19 mouse cellular contexts compared by ENCODE assay signal in genomic region chr5:133130316-133130715, GRCm38 (mm10).
"Had no signal": no experiment of that assay in that cellular context is flagged by ENCODE, and none has a peak within 500 bp of the region (broad histone marks: within the 10 kb centered on the region; RNA-seq: fewer than 3 reads in every experiment).

No protein-coding gene starts in this region.

- H3K27me3 ChIP-seq: limb, embryonic 12.5 days; limb, embryonic 15.5 days; liver, embryonic 12.5 days; liver, embryonic 15.5 days; lung, embryonic 15.5 days had no signal

- H3K4me3 ChIP-seq: layer of hippocampus, adult 2 months; left cerebral cortex, adult 2 months; limb, embryonic 12.5 days; limb, embryonic 15.5 days; liver, embryonic 12.5 days; liver, embryonic 15.5 days; lung, embryonic 15.5 days had no signal

- H3K4me2 ChIP-seq: limb, embryonic 12.5 days; limb, embryonic 15.5 days; liver, embryonic 12.5 days; liver, embryonic 15.5 days; lung, embryonic 15.5 days; midbrain, embryonic 11.5 days had no signal

- H3K27ac ChIP-seq: kidney, postnatal 0 days; layer of hippocampus, adult 2 months; left cerebral cortex, adult 2 months; limb, embryonic 12.5 days; limb, embryonic 15.5 days; liver, embryonic 12.5 days; liver, embryonic 15.5 days; lung, embryonic 15.5 days; stomach, postnatal 0 days had no signal

- H3K4me1 ChIP-seq: limb, embryonic 12.5 days; limb, embryonic 15.5 days; liver, embryonic 12.5 days; liver, embryonic 15.5 days; lung, embryonic 15.5 days had no signal

- H3K9me3 ChIP-seq: limb, embryonic 12.5 days; limb, embryonic 15.5 days; liver, embryonic 12.5 days; liver, embryonic 15.5 days; lung, embryonic 15.5 days had no signal

- H3K36me3 ChIP-seq: limb, embryonic 12.5 days; limb, embryonic 15.5 days; liver, embryonic 12.5 days; liver, embryonic 15.5 days; lung, embryonic 15.5 days had no signal

- DNase-seq: kidney, postnatal 25 days; layer of hippocampus, adult 9-11 months; lung, adult 18-20 months; lung, postnatal 10 days; lung, postnatal 36 days; midbrain, embryonic 14.5 days; thymus, adult 2 months; thymus, postnatal 14 days; thymus, postnatal 4 days had no signal

- ATAC-seq: liver, embryonic 12.5 days had no signal

- H3K9ac ChIP-seq: limb, embryonic 12.5 days; limb, embryonic 15.5 days; liver, embryonic 12.5 days; liver, embryonic 15.5 days; lung, embryonic 15.5 days had no signal
